Mouse (Mus musculus) macrophage (primary cell): ENCODE data around the gene Taz. TPM values are rescaled to one million over a fixed set of nuclear protein-coding genes. Genes with fewer than 3 reads are reported as not detected.

Source experiments
- H3K27ac ChIP-seq: fragments of 350-480 bp; formaldehyde crosslinking; 2 replicates; pipeline ENCODE4 v1.9.0; 2021
- H3K36me3 ChIP-seq: fragments of 350-480 bp; formaldehyde crosslinking; 2 replicates; pipeline ENCODE4 v1.9.0; 2021; ENCODE audit errors: inconsistent target
- H3K4me3 ChIP-seq: fragments of 350-480 bp; formaldehyde crosslinking; 2 replicates; pipeline ENCODE4 v1.9.0; 2021; ENCODE audit errors: inconsistent target
- H3K79me2 ChIP-seq: fragments of 350-480 bp; formaldehyde crosslinking; 2 replicates; pipeline ENCODE4 v1.9.0; 2021; ENCODE audit errors: inconsistent target
- WGBS: methylation state at CpG from one replicate; pipeline ENCODE4 v1.1.7; 2026; ENCODE audit warnings: inconsistent platforms; ENCODE audit not compliant: missing documents; 5-methylcytosine and 5-hydroxymethylcytosine counted together
- polyA plus RNA-seq: library from polyadenylated mRNA; stranded (reverse); fragments of 250-400 nt; gene quantifications from 3 replicates; pipeline ENCODE4 v1.2.4, GENCODE M21; 2018; ENCODE audit warnings: inconsistent platforms
- total RNA-seq, 78 experiments: library from RNA; depleted of rRNA; stranded (reverse); fragments of 250-400 nt; gene quantifications; 1 replicate in 9 of 78; 2 replicates in 24 of 78; 3 replicates in 43 of 78; 4 replicates in 2 of 78; pipeline ENCODE4 v1.2.4; 2018; ENCODE audit warnings: inconsistent platforms in 56 of 78

Taz gene
- total RNA-seq (2018; cell fraction: chromatin; rRNA removed): 100 to 1,000 TPM; 104 to 317 (median 236) TPM
- total RNA-seq (2018; cell fraction: cytosol; rRNA removed): 10 to 100 TPM; 25.9 to 47.8 (median 34.0) TPM
- 100 to 1,000 TPM in 17 of 26 experiments, 10 to 100 TPM in 9; 72.1 to 202 (median 116) TPM for total RNA-seq (2018; cell fraction: nucleus; rRNA removed)
- 20.9 to 53.4 TPM (median 35.7 TPM) in 3 replicates for polyA plus RNA-seq

GRCm38 (mm10) chrX:74281732-74282394 lies at the start of gene Taz, which contains the start of gene Dnase1l1:
Gene Taz, plus strand, starts transcription at chrX:74281912.
Gene Dnase1l1, minus strand, starts transcription at chrX:74282337.
- peak within 1 kb of the TSS; percentile 85 for H3K27ac ChIP-seq
- WGBS: 26% methylated on average over 10 of the region's 16 CpGs
- no peaks in the 10 kb centered on the region for H3K36me3 ChIP-seq
- H3K4me3 ChIP-seq: peak within 1 kb of the TSS; percentile 58
- H3K79me2 ChIP-seq: peaks cover 63% of the 10 kb centered on the region

DNA sequence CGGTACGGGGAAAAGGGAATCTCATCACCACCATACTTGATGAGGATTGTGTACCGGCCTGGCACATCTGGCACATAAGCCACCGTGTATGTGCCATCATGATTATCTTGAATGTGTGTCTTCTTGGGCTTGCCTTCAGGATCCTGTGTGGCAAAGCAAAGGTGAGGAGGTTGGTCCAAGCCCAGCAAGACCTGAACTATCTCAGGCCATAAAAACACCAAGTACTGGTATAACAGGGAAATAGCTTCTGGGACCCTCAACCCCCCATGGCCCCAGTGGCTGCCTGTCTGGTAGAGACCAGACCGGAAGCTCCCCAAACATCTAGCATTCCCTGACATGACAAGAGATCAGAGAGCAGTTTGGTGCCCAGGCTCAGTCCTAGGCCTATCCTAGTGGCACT lies 48.5 kb upstream of the Taz start:
- WGBS: 83% methylated on average over 3 of the region's 5 CpGs
- peaks cover 17% of the 10 kb centered on the region; the same call in 1 of the 2 replicates for H3K36me3 ChIP-seq

GRCm38 (mm10) chrX:74240332-74240731 lies 41.4 kb upstream of the Taz start:
- WGBS: 100% methylated on average over 4 of the region's 4 CpGs
- peaks cover 60% of the 10 kb centered on the region for H3K79me2 ChIP-seq
- H3K4me3 ChIP-seq: no peak overlapping the region
- no peak overlapping the region for H3K27ac ChIP-seq
- H3K36me3 ChIP-seq: 0 out of 2 replicates have a peak, but pooled peaks cover 26% of the 10 kb centered on the region

More for the DNA sequence above, 48.5 kb upstream of the Taz start:
- Histone ChIP-seq H3K4me3 (no peak overlapping the region), H3K27ac (no peak overlapping the region), H3K79me2 (peaks cover 9% of the 10 kb centered on the region; the same call in 1 of the 2 replicates)

GRCm38 (mm10) chrX:74243396-74243795 lies 38.3 kb upstream of the Taz start:
- peaks cover 54% of the 10 kb centered on the region for H3K79me2 ChIP-seq
- H3K4me3 ChIP-seq: no peak overlapping the region; the same call in 1 of the 2 replicates
- 0 out of 2 replicates have a peak, but pooled peaks cover 19% of the 10 kb centered on the region for H3K36me3 ChIP-seq
- 71% methylated on average over 2 of the region's 2 CpGs for WGBS
- H3K27ac ChIP-seq: peak overlapping the region; percentile 88

DNA sequence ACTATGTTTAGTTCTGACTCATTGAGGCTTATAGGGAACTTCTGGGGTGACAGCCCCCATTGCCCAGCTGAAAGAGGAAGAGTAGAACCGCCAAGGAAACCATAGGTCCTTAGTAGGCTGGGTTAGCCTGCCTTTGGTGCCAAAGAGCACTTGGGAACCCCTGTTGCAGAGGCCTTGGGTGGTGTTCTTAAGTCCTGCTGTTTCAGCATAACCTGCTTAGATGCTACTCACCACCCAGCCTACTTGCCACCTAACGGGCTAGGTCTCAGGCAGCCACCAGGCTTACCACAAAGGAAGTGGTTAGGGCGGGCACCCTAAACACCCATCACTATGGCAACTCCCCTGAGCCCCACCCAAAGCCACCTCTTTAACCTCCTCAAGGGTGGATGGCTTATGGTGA lies 37.9 kb upstream of the Taz start:
- Histone ChIP-seq H3K4me3 (peak overlapping the region; percentile 59; the same call in 1 of the 2 replicates), H3K36me3 (0 out of 2 replicates have a peak, but pooled peaks cover 19% of the 10 kb centered on the region), H3K27ac (peak overlapping the region; percentile 88), H3K79me2 (peaks cover 52% of the 10 kb centered on the region)
- 21% methylated on average over 3 of the region's 3 CpGs for WGBS

GRCm38 (mm10) chrX:74244614-74245083 lies 37.1 kb upstream of the Taz start:
- WGBS: 13% methylated on average over 3 of the region's 3 CpGs
- Histone ChIP-seq H3K79me2 (peaks cover 43% of the 10 kb centered on the region), H3K27ac (peak overlapping the region; percentile 88), H3K36me3 (0 out of 2 replicates have a peak, but pooled peaks cover 19% of the 10 kb centered on the region), H3K4me3 (peak overlapping the region; percentile 59)

GRCm38 (mm10) chrX:74245107-74245506 lies 36.6 kb upstream of the Taz start:
- WGBS: 71% methylated on average over 1 of the region's 1 CpGs
- 0 out of 2 replicates have a peak, but pooled peaks cover 19% of the 10 kb centered on the region for H3K36me3 ChIP-seq
- peak overlapping the region; percentile 88 for H3K27ac ChIP-seq

GRCm38 (mm10) chrX:74245687-74246086 lies 36.0 kb upstream of the Taz start:
- Histone ChIP-seq H3K27ac (peak overlapping the region; percentile 88), H3K79me2 (peaks cover 33% of the 10 kb centered on the region), H3K4me3 (peak overlapping the region; percentile 59), H3K36me3 (0 out of 2 replicates have a peak, but pooled peaks cover 17% of the 10 kb centered on the region)
- WGBS: 28% methylated on average over 16 of the region's 21 CpGs

More at GRCm38 (mm10) chrX:74245107-74245506, 36.6 kb upstream of the Taz start:
- H3K79me2 ChIP-seq: peaks cover 39% of the 10 kb centered on the region
- H3K4me3 ChIP-seq: peak overlapping the region; percentile 59

DNA sequence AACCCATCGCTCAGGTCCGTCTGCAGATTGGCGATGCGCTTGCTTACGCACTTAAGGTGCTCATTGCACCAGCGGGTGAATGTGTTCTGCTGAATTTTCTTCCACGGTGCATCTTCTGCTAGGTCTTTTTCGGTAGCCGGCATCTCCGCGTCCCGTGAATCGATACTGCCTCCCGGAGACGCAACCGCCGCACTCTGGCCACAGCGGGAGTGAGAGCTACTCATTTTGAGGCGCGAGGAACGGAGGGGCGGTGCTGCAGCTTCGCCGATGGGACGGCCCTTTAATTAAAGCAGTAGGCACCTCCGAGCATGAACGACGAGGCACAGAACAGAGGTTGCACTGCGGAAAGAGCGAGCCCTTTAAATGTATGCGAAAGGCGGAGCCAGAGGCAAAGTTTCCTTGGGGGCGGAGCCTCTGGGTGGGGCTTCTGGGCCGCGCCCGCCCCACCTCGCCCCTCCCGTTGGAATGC lies 35.5 kb upstream of the Taz start:
- 0 out of 2 replicates have a peak, but pooled peaks cover 12% of the 10 kb centered on the region for H3K36me3 ChIP-seq
- H3K27ac ChIP-seq: peak overlapping the region; percentile 88
- 15% methylated on average over 35 of the region's 38 CpGs for WGBS
- peak overlapping the region; percentile 59 for H3K4me3 ChIP-seq
- H3K79me2 ChIP-seq: peaks cover 27% of the 10 kb centered on the region

GRCm38 (mm10) chrX:74246693-74247092 lies 35.0 kb upstream of the Taz start:
- Histone ChIP-seq H3K27ac (peak overlapping the region; percentile 65), H3K36me3 (0 out of 2 replicates have a peak, but pooled peaks cover 7% of the 10 kb centered on the region), H3K4me3 (peak overlapping the region; percentile 29), H3K79me2 (peaks cover 23% of the 10 kb centered on the region)
- 22% methylated on average over 8 of the region's 15 CpGs for WGBS

GRCm38 (mm10) chrX:74248651-74249050 lies 33.1 kb upstream of the Taz start:
- 31% methylated on average over 3 of the region's 3 CpGs for WGBS
- peaks cover 7% of the 10 kb centered on the region for H3K79me2 ChIP-seq
- H3K27ac ChIP-seq: 0 out of 2 replicates have a peak overlapping the region, but pooled peaks have one; percentile 22
- no peaks in the 10 kb centered on the region for H3K36me3 ChIP-seq
- peak overlapping the region; percentile 31; the same call in 1 of the 2 replicates for H3K4me3 ChIP-seq

DNA sequence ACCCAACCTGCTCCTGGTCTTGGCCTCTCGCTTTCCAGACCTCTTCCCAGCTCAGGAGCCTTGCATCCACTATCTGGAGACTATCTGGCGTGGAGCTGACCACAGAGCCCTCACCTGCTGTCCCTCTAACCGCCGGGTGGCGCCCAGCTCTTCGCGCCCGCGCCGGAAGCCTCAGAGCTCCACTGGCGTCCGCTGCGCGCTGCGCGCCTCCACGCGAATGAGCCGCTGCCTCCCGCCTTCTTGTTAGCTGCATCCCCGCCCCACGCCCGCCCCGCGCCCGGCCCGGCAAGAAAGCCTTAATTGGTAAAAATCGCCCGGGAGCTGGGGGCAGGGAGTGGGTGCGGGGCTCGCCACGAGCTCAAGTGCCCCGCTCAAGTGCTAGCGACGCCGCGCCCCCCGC lies 32.1 kb upstream of the Taz start, which contains the start of gene Flna:
Flna (minus strand) TSS at position 206 of the 400 bp plus-strand sequence.
- H3K27ac ChIP-seq: peak within 1 kb of the TSS; percentile 39

GRCm38 (mm10) chrX:74254153-74254887 lies 27.4 kb upstream of the Taz start, which contains the start of gene Emd:
Gene Emd, plus strand, starts transcription at chrX:74254687.
- H3K4me3 ChIP-seq: peak within 1 kb of the TSS; percentile 58
- H3K27ac ChIP-seq: peak within 1 kb of the TSS; percentile 52
- no peaks in the 10 kb centered on the region for H3K36me3 ChIP-seq
- peaks cover 12% of the 10 kb centered on the region for H3K79me2 ChIP-seq
- WGBS: 27% methylated on average over 24 of the region's 39 CpGs

More for the DNA sequence above, 32.1 kb upstream of the Taz start, which contains the start of gene Flna:
- no peaks in the 10 kb centered on the region for H3K36me3 ChIP-seq
- WGBS: 33% methylated on average over 23 of the region's 38 CpGs
- peak within 1 kb of the TSS; percentile 31 for H3K4me3 ChIP-seq
- H3K79me2 ChIP-seq: peaks cover 7% of the 10 kb centered on the region
